Mouse (Mus musculus): ENCODE data around the gene Gatb.
"Not testable (repeated sequence)": the region's sequence is repeated elsewhere in the genome, so short reads cannot be mapped to it uniquely, and the experiment has no call there.

Gatb gene

DNA sequence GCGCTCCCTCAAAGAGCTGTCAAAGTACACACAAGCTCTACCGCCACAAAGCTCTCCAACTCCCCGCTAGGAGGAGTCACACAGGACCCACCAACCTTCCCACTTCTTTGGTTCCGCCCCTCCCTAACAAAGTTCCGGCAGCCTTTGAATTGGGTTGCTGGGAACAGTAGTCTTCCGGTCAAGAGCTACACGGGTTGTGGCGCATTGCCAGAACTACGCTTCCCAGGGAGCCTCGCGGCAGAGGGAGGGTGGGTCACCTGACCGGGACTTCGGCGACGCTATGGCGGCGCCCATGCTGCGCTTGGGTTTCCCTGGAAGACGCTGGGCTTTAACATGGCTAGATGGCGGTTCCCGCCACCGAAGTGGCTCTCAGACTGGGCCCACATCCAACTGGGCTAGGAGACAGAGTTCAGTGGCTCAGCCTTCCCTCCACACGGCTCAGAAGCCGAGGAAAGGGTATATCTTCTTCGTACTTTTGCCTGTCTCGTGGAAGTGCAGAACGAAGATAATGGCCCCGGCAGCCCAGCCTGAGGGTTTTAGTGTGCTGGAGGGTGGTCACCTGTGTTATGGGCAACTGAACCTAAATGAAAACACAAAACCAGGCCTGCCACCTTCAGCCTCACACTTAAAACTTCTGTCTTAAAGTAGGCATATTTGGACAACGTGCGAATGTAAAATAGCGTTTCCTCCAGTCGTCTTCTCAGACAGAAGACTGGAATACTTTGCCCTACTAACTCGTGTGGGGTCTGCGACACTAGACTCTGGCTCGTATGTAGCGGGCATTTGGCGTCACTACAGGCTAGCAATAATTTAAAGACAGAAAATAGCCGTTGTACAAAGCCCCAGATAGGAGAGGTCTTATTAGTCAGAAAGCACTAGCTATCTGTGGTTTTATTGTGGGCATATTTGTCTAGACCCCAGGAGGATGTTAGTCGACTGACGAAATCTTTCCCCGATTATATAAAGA, at the start of gene Gatb:
Gatb (plus strand) TSS at position 256 of the 967 bp plus-strand sequence.
- DNase-seq: peak; percentile 99

DNA sequence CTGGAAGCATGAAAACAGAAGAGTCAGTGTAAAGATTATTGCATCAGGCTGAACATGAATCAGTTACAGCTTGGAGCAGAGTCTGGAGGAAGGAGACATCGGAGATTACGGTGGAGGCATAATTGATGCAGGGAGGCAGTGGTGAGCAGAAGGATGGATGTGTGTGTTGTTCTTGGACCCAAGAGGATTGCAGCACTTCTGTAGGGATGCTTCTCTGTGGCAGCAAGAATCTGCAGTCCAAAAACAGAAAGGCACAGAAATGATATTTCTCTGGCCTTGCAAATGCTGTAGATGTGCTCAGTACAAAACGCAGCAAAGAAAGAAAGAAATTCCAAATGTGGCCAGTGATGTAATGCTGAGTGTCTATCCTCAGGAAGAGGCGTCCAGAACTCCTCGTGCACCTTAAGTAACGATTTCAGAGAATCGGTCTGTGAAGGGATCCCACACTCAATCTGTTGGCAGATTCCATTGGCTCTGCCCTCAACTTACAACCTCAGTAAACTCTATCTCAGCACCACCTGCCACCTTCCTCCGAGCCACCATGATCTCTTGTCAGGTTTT, 43.2 kb upstream of the Gatb start:
- no peak for DNase-seq

DNA sequence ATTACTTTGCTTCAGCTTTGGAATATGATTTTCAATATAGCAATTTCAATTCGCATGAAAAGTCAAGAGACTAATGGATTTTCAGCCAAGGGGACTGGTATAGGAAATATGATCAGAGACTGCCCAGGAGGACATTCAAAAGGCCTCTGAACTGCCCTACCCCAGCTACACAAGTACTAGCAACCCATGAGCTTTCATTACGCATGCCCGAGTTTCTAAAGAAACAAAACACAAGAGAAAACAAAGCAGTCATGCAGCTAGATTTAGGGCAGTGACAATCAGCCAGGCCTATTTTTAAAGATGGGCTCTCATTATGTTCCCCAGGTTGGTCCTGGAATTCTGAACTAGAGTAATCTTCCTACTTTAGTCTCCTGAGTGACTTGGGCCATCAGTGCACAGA, 41.5 kb upstream of the Gatb start:
- no peak for DNase-seq

DNA sequence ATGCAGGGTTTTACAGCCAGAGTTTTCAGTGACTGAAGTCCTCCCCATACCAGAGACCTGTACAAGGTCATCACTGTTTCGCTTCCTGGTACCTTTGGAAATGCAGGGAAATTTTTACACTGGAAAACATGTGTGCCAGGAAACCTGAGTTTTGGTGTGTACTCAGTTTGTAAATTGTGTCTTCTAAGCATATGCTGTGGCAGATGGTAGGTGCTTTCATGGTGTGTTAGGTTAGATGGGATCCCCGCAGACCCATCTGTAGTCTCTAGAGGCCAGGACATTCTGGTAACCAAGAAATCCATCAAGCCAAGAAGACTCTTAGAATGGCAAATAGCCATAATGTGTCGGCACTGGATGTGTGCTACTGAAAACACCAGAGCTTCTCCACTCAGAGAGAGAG, 38.9 kb upstream of the Gatb start:
- no peak for DNase-seq

DNA sequence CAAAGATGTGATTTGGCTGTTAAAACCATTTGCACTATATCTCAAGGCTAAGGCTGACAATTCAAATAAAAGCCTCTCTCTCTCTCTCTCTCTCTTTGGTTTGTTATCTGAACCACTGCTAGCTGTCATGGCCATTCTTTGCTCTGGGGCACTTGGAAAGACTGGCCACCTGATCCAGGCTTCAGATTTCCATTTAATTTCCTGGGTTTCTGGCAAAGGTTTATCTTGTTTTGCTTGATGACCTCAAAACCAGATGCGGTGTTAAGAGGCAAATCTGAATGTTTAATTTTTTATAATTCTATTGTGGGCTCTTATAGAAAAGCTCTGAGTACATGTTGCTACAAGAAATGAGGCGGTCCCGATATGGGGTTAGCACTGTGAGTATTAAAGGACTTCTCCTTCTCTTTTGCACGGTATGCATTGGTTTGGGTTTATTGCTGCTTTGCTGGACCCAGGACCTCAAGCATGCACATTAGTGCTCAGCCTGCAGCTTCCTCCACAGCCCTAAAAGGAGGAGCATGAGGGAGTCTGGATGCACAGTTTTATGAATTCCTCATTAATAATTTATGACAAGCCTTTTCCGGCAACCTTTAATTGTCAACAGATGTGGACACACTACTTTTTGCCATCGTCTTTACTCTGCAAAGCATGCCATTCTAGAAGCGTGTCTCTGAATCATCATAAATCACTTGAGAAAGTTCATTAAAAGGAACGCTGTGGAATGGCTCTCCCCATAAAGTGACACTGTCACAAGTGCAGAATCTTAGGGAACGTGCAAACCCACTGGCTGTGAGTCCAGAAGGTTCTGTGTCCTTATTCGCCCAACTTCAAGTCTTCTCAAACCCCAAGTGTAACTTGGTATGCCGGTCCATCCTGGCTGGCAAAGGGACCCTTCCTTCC, 38.0 kb upstream of the Gatb start:
- DNase-seq: no peak

DNA sequence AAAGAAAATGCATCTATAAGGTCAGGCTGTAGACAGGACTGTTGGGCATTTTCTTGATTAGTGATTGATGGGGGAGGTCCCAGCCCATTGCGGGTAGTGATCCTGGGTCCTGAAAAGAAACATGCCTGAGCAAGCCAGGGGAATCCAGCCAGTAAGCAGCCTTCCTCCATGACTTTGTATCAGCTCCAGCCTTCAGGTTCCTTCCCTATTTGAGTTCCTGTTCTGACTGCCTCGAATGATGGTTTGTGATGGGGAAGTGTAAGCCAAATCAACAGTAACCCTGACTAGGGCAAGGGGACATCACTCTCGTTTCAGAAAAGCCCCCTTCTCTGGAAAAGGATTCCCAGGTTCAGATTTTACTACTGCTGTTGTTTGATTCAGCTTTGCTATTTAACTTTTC, 31.2 kb upstream of the Gatb start:
- DNase-seq: no peak

DNA sequence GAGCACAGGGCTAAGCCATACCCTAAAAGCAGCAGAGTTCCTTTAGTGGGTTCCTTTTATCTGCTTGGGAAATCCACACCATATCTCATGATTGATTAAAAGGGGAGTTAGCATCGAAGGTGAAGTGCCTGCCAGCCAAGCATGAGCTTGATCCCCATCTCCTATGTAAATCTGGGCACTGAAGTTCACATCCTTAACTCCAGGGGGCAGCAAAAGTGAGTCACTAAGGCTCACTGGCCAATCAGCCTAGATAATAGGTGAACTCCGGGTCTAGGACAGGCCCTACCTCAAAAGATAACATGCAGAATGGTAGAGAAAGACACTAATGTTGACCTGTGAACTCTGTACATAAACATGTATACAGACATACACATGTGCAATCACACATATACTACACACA, 30.3 kb upstream of the Gatb start:
- peak; percentile 15 for DNase-seq

DNA sequence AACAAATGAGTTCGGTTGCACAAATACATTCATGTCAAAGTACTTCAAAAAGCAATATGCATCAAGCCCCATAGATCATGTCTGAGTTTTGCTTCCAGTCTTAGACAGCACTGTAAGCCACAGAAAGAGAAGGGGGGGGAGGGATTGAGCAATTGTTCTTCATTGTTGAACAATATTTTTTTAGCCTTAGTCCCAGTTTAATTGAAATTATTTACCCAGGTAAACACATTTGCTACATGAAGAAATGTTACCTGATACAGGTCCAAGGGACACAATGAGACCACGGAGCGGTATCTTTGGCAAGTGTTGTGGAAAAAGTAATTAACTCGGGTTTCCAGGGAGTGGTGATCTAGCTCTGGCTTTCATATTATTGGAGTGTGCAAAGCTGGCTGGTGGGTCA, 23.6 kb upstream of the Gatb start:
- DNase-seq: peak; percentile 16

DNA sequence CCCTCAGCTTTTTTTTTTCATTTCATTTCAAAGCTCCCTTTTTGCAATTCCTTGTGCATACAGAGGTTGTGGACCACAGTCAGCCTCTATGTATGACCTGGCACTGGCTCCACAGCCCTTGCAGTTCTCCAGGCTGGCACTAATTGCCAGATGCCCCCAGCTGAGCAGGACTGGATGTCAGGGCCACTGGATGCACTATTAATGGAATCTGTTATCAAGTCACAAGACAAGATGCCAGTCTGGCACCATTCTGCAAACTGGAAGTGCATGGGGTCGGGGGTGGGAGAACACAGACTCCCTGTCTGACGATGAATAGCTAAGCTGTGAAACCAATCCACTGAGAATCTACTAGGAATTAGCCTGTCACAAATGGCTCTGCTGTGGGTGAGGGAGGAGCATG, 22.6 kb upstream of the Gatb start:
- no peak for DNase-seq

DNA sequence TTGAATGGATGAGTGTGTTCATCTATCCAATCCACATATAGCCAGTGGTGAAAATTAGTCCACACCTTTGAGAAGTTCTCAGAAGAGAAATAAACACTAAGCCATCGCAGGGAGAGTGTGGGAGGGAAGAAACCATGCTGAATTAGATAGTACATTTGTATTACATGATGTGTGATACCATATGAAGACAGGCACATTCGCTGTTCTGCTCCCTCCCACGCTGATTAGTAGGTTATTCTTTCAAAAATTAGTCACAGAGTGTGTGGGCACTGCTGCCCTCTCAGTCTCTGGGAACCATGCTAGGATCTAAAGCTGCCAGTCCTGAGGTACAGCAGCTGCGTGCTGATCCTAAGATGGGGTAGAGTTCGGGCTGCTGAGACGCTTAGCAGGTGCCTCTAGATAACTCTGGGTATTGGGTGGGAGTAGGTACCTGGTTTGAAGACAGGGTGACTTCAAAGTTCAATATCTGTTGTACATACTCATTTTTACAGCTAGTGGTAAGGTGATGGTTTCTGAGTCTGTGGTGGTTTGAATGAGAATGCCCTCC, 20.1 kb upstream of the Gatb start:
- DNase-seq: no peak

DNA sequence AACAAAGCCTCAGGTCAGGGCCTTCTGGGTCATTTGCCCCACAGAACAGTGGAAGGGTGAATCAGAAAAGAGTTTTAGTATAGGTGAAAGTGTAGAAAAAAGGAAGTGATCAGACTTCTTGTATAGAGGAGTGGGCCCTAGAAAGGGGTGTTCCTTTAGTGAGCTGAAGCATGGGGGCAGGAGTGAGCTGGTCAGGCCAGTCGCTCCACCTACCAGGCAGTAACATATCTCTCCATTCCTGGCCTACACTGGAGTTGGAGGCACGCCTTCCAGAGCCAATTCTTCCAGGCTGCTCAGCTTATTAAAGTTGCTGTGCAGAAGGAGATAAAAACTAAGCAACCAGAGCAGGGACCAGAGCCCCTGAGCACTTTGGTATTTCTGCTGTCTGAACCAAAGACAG, 9.3 kb upstream of the Gatb start:
- no peak for DNase-seq

DNA sequence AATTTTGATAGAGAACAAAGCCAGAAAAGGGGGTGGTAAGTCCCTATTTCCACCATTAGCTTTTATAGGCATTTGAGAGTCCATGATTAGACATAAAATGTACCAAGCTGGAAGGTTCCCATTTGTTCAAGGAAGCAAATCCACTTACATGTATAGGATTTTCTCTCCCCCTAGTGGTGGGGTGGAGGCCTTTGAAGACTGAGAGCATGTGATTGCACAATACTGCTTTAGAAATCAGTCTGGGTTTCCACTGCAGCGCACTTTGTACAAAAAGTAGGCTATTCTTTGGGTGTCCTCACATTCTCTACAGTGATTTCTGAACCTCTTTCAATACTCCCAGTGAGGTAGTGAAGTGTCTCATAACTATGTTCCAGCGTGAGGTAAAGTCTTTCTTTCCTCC, 2.6 kb upstream of the Gatb start:
- DNase-seq: peak; percentile 82

DNA sequence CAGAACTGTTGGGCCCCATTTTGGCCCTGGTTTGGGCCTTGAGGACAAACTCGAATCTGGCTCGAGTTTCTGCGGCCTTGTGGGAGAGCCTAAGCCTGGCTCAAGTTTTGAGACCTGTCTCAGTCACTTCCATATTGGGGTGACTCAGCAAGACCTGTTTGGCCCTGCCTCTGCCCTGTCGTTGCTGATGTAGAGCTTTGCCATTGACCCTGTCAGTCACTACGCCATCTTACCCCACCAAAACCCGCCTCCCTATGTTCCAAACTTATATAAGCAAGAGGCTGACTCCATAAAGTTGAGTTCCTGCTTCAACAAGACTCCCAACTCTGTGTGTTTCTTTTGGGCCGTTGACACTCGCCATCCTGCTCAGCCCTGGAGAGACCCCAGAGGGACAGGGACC, 1.4 kb upstream of the Gatb start:
- DNase-seq: not testable (repeated sequence)

DNA sequence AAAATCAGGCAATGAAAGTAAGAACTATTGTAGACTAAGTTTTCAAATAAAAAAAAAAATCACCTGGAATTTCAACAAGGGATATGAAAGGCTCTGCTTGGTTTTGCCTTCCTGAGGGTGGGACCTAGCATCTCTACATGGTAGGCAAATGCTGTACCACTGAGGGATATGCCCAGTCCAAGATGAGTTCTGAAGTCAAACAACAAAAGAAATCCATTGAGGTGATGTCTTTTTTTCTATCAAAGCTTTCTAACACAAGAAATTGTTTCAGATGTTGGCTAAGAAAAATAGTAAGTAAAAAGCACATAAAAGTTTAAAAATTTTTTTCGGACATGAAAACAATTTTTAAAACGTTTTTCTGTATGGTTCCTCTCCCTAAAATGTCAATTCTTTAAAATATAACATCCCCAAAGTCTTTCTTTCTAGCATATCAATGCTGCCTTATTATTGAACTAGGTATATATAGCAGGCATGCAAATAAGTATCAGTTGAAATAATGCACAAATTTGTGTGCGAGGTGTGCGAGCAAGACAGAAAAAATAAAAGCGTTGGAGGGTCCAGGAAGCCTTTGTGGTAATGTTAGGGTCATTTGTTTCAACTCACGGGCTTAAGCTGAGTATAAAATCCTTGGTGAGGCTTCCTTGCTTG, 579 bp upstream of the Gatb start:
- no peak for DNase-seq

DNA sequence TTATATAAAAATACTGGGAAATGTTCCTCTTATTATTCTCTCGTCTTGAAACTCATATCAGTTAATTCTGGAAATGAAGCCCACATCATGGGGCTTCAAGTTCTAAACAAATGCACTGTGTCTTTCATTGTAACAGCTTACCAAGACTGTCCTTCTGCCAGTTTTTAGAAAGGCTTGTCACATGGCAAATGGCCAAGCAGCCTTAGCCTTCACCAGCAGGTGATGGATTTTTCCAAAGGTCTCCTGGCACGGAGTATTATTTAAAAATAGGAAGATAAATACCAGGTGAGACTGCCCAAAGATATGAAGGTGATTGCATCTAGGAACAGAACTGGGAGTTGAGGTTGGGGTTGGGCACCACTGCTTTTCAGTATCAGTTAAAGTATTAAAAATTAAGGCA, 8.8 kb downstream of the Gatb start:
- DNase-seq: no peak

DNA sequence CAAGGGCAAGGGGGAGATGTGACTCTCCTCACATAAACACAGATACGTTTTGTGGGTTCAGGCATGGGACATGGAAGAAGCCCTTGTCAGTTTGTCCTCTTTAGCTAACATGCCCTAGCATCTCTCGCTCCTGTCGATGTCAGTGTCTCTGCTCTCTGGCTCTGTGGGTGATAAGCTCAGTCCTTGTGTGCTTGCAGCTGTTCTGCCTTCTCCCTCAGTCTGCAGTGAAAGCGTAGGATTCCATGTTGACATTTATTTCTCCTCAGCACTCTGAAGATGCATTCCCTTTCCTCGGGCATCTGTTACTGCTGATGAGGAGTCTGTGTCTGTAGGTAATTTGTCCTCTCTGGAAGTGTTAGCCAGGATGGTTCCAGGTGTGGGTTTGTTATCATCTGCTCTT, 9.3 kb downstream of the Gatb start:
- DNase-seq: no peak

DNA sequence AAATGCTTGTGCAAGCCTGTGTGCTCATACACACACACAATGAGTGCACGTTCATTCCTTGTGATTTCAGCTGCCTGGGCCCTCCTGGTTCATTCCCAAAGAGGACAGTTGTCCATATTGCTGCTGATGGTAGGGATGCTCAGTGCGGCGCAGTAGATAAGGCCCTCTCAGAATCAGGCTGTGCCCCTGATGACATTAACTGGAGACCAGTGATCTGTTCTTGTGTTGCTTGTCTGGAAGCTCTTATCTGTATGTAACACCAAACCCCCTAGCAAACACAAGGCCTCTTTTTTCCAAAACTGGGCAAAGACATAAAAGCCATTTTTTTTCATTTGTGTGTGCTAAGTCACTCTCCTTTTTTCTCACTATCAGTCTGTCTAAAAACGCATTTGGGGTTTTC, 11.0 kb downstream of the Gatb start:
- DNase-seq: no peak

DNA sequence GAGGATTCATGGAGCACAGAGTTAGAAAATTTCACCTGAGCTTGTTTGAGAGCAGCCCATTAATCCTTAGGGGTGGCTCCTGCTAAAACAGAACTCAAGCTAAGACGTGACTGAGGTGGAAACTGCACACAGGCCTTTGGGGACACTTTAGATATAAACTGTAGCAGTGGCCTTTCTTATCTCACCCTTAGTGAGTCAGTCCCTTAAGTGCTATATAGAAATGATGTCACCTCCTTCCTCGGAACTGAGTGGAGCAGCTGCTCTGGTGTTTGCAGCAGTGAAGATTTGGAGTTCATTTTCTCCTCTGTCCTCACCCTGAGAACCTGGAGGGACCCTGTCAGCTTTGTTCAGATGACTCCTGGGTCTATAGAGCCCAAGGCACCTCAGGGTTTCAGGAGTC, 14.8 kb downstream of the Gatb start:
- no peak for DNase-seq

DNA sequence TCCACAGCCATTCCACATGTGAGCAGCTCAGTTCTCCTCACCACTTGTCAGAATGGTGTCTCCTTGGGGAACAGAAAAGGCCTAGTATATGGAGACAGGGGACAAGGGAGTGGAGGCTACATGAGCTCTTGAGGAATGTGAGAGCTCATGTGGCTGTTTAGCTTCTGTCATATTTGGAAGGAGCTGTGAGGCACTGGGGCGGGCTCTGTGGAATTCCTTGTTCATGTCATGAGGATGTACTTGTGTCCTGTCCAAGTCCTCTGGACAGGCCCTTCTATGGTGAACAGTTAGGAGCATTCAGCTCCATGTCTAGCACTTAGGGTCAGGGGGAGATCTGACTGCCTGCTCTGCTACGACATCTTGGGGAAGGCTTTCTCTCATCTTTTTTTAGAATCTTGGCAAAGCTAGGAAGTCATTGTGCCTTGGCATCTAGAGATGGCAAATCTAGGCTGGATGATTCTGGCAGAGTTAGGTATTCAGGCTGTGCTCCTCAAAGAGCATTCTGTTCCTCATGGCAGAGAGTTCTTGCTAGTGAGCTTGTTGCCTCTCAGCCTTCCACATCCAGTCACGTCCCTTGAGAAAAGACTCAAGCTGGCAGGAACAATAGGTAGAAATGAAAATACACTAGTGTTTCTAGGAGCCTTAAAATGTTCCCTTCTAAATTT, 16.3 kb downstream of the Gatb start:
- DNase-seq: no peak

DNA sequence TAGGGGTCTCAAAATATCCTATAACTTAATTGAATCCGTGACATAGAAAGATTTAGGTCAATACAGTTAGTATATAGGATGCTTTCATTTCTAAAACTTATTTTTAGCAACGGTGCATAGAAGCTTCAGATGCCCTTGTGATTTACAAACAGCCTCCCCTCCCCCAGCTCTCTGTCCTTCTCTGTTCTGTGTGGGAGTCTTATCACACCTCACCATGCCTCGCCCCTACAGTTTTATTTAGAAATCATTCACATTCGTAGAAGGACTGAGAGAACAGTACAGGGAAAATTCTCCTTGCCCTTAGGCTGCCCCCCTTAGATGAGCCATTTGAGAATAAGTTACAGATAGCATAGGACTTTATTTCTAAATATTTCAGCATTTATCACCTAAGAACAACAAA, 18.1 kb downstream of the Gatb start:
- DNase-seq: no peak

DNA sequence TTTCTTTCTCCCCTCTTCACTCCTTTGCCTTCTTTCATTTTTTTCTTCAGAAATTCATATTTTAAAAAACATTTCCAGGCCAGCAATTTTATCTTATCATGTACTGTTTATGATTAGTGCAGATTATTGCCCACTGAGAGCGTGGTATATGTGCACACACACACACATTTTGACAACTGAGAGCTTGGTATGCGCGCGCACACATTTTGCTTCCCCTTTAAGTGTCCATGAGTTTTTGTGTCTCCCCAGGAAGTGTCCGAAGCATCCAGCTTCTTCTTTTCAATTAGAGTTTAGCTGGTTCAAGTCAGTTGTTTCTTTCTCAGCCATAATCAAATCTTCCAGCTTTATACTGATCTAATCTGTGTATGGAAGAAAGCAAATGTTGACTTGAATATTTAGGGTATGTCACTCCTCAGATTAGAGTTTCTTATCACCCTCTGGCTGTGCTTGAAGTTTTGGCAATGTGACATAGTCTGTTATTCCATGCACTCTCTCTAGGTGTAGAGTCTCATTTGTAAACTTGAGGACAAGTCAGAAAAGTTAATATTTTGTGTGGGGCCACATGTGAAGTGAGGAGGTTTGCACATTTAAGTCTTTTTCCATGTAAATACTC, 18.8 kb downstream of the Gatb start:
- no peak for DNase-seq

DNA sequence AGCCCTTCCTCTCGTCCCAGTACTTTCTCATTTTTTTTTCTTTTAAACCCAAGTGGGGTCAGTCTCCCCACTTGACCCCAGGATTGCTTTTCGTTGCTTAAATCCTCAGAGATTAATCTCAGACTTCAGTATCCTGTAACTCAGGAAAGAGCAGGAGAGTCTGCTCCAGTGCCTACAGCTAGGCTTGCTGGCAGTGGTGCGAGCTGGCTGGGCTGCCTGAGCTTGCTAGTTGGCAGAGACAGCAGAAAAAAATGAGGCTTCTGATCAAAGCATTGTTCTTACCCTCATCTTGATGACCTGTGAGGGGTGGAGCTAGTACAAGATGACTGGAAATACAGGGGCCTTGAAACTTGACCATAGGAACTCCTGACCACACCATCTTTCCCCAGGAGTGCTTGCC, 20.5 kb downstream of the Gatb start:
- DNase-seq: no peak

All from kidney, adult 9 months (tissue).